In the genomic region with DNA sequence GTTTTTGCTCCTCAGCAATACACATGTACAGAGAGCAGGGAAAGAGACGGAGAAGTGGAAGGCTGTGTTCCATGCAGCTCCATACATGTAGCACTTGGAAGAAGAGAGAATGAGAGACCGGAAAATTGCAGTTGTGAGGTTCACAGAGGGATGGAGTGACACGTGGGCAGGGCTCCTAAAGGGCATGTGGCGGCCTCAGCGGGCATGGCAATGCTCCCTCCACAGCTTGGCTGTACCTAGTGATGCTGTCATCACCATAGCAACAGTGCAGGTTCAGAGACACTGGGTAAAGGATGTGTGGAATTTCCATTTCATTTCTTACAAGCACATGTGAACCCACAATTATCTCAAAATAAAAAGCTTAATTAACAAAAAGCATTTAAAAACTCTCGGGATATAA, we compare ENCODE assay signal across 11 mouse cellular contexts. TPM values are rescaled to one million over a fixed set of nuclear protein-coding genes. Genes with fewer than 3 reads are reported as not detected.
DNase-seq lines count a peak whose midpoint lies in the region; ATAC-seq lines count a peak whose summit lies in the region.
"Had no signal": no experiment of that assay in that cellular context is flagged by ENCODE, and none has a peak within 500 bp of the region (broad histone marks: within the 10 kb centered on the region; RNA-seq: fewer than 3 reads in every experiment).

No protein-coding gene starts in this region.

- peak; percentile 65; the same call in 1 of the 2 replicates for ATAC-seq in hindbrain, embryonic 11.5 days (ENCODE audit: low FRiP score)
- ATAC-seq in midbrain, embryonic 14.5 days (ENCODE audit: low FRiP score, low TSS enrichment), result peak; percentile 81
- no peak for ATAC-seq in megakaryocyte-erythroid progenitor cell, adult 5-6 weeks (replicated peaks; ENCODE audit: low FRiP score, low TSS enrichment, poor library complexity, severe bottlenecking)
- no peak for ATAC-seq in megakaryocyte, adult 5-6 weeks (ENCODE audit: poor library complexity, severe bottlenecking)
- ATAC-seq: Patski had no signal

- no peak overlapping the region for H3K4me3 ChIP-seq in hindbrain, embryonic 11.5 days (ENCODE audit: low read depth, low read length)
- H3K4me3 ChIP-seq in midbrain, embryonic 14.5 days (replicated peaks; ENCODE audit: low read depth, low read length), result no peak overlapping the region
- H3K4me3 ChIP-seq: megakaryocyte, embryonic 14.5 days had no signal

- no peaks in the 10 kb centered on the region for H3K36me3 ChIP-seq in hindbrain, embryonic 11.5 days (ENCODE audit: control insufficient read depth, insufficient read depth, low read length)
- H3K36me3 ChIP-seq in midbrain, embryonic 14.5 days (ENCODE audit: control insufficient read depth, insufficient read depth, low read length), result no peaks in the 10 kb centered on the region

- H3K4me1 ChIP-seq in hindbrain, embryonic 11.5 days (replicated peaks; ENCODE audit: control insufficient read depth, insufficient read depth, low read length), result peaks cover 17% of the 10 kb centered on the region
- H3K4me1 ChIP-seq in midbrain, embryonic 14.5 days (ENCODE audit: control insufficient read depth, insufficient read depth, low read length), result peaks cover 48% of the 10 kb centered on the region

- no peak overlapping the region for H3K4me2 ChIP-seq in hindbrain, embryonic 11.5 days (replicated peaks; ENCODE audit: low read depth, low read length)
- 0 out of 2 replicates have a peak overlapping the region, but pooled peaks have one; percentile 5 for H3K4me2 ChIP-seq in midbrain, embryonic 14.5 days (ENCODE audit: low read length)

- H3K27ac ChIP-seq in hindbrain, embryonic 11.5 days (ENCODE audit: low read depth, low read length), result no peak overlapping the region
- peak overlapping the region; percentile 62 for H3K27ac ChIP-seq in midbrain, embryonic 14.5 days (replicated peaks; ENCODE audit: low read depth, low read length)

- DNase-seq in cerebellum, adult 18-20 months, result peak; percentile 12 to 27
- no peak for DNase-seq in cerebellum, adult 8-10 months
- DNase-seq in cerebellum, postnatal 10 days, result peak; percentile 82 to 85
- DNase-seq in hindbrain, embryonic 11.5 days (ENCODE audit: low spot score), result peak; percentile 44
- DNase-seq in midbrain, embryonic 14.5 days, result peak; percentile 83
- DNase-seq in kidney, postnatal 14 days, result no peak

- H3K27me3 ChIP-seq in hindbrain, embryonic 11.5 days (ENCODE audit: control insufficient read depth, insufficient read depth, low read length), result no peaks in the 10 kb centered on the region
- H3K27me3 ChIP-seq in midbrain, embryonic 14.5 days (ENCODE audit: control insufficient read depth, insufficient read depth, low read length), result no peaks in the 10 kb centered on the region
- H3K27me3 ChIP-seq: megakaryocyte, embryonic 14.5 days; Patski had no signal

- no peaks in the 10 kb centered on the region for H3K9me3 ChIP-seq in hindbrain, embryonic 11.5 days (ENCODE audit: control insufficient read depth, low read length)
- no peaks in the 10 kb centered on the region for H3K9me3 ChIP-seq in midbrain, embryonic 14.5 days (ENCODE audit: control insufficient read depth, low read length)
- H3K9me3 ChIP-seq: megakaryocyte, embryonic 14.5 days had no signal

- WGBS in hindbrain, embryonic 11.5 days, result 54% methylated on average over 6 of the region's 6 CpGs
- WGBS in midbrain, embryonic 14.5 days, result 22% methylated on average over 6 of the region's 6 CpGs

- no peak overlapping the region for H3K9ac ChIP-seq in hindbrain, embryonic 11.5 days (ENCODE audit: low read depth, low read length)
- H3K9ac ChIP-seq in midbrain, embryonic 14.5 days (replicated peaks; ENCODE audit: low read length), result no peak overlapping the region

RNA-seq across cellular contexts. Expression of gene Cep41, which starts 15.1 kb away (rescaled TPM):
- 19.7 and 26.8 TPM in 2 replicates for polyA plus RNA-seq in hindbrain, embryonic 11.5 days (2014; fragmentation: Nextera tagmentation; extraction: Ambion mirVana)
- 13.3 and 14.2 TPM in 2 replicates for polyA plus RNA-seq in midbrain, embryonic 14.5 days (2014; fragmentation: Nextera tagmentation; extraction: Ambion mirVana)
- total RNA-seq in megakaryocyte-erythroid progenitor cell, adult 5-6 weeks (2014; fragmentation: Nextera tagmentation), result 17.9 and 22.2 TPM in 2 replicates
- 11.7 and 12.0 TPM in 2 replicates for total RNA-seq in megakaryocyte-erythroid progenitor cell, adult 5-6 weeks (2017)
- 3.5 and 6.0 TPM in 2 replicates for total RNA-seq in megakaryocyte, adult 5-6 weeks (2015)
- 2.0 and 3.1 TPM in 2 replicates for total RNA-seq in megakaryocyte, adult 5-6 weeks (2017)

RNA-seq across cellular contexts. Expression of gene Cpa1, which starts 39.5 kb away (rescaled TPM):
- polyA plus RNA-seq in hindbrain, embryonic 11.5 days (2014; fragmentation: Nextera tagmentation; extraction: Ambion mirVana), result 0.11 and 0.28 TPM in 2 replicates
- 0.50 and 0.61 TPM in 2 replicates for polyA plus RNA-seq in midbrain, embryonic 14.5 days (2014; fragmentation: Nextera tagmentation; extraction: Ambion mirVana)
- total RNA-seq in megakaryocyte-erythroid progenitor cell, adult 5-6 weeks (2014; fragmentation: Nextera tagmentation), result not detected in 2 replicates
- not detected in 2 replicates for total RNA-seq in megakaryocyte-erythroid progenitor cell, adult 5-6 weeks (2017)
- total RNA-seq in megakaryocyte, adult 5-6 weeks (2015), result not detected in 2 replicates
- total RNA-seq in megakaryocyte, adult 5-6 weeks (2017), result not detected in 2 replicates
- total RNA-seq: left cerebral cortex, adult 18-20 months had no signal
- polyA plus RNA-seq: Patski had no signal

RNA-seq across cellular contexts. Expression of gene Mest, which starts 44.9 kb away (rescaled TPM):
- 1,131 and 1,227 TPM in 2 replicates for polyA plus RNA-seq in hindbrain, embryonic 11.5 days (2014; fragmentation: Nextera tagmentation; extraction: Ambion mirVana)
- 297 and 402 TPM in 2 replicates for polyA plus RNA-seq in midbrain, embryonic 14.5 days (2014; fragmentation: Nextera tagmentation; extraction: Ambion mirVana)
- not detected in 2 replicates for total RNA-seq in megakaryocyte-erythroid progenitor cell, adult 5-6 weeks (2014; fragmentation: Nextera tagmentation)
- total RNA-seq in megakaryocyte-erythroid progenitor cell, adult 5-6 weeks (2017), result 0.94 TPM in 1 of 2 replicates, not detected in the other
- total RNA-seq in megakaryocyte, adult 5-6 weeks (2015), result not detected in 2 replicates
- 0.07 and 0.20 TPM in 2 replicates for total RNA-seq in megakaryocyte, adult 5-6 weeks (2017)

Comparison
In these comparisons a context has a peak if more than half of its experiments do, and no peak if none do; other contexts are left out.
1. DNase-seq: peak in cerebellum, adult 18-20 months (2 of 2), cerebellum, postnatal 10 days (2 of 2), hindbrain, embryonic 11.5 days (single experiment) and midbrain, embryonic 14.5 days (single experiment); none in cerebellum, adult 8-10 months (single experiment) and kidney, postnatal 14 days (single experiment).
2. ATAC-seq: peak in hindbrain, embryonic 11.5 days (single experiment) and midbrain, embryonic 14.5 days (single experiment); none in megakaryocyte-erythroid progenitor cell, adult 5-6 weeks (single experiment) and megakaryocyte, adult 5-6 weeks (single experiment).